Mouse (Mus musculus) erythroblast, embryonic 14.5 days (primary cell): ENCODE measurements around the gene Ang.

Experiments used
- GATA1 ChIP-seq: IDR thresholded peaks from 2 replicates; pipeline ENCODE4 v1.6.1; 2012; ENCODE audit warnings: low read length, inconsistent platforms, mixed read lengths
- TAL1 ChIP-seq: IDR thresholded peaks from 3 replicates; pipeline ENCODE4 v1.6.1; 2012; ENCODE audit warnings: low read length, inconsistent platforms, mixed read lengths

GRCm38 (mm10) chr14:51149164-51149563 is 58.2 kb downstream of the Ang start:
- TF ChIP-seq GATA1 (peak; percentile 59), TAL1 (no peak)
